Mouse (Mus musculus): ENCODE results near the gene Tmem108.

Tmem108 gene

GRCm38 (mm10) chr9:103549178-103549577 lies 212.5 kb downstream of the Tmem108 start:
- DNase-seq (ENCODE audit: low read depth, low spot score), result no peak

DNA sequence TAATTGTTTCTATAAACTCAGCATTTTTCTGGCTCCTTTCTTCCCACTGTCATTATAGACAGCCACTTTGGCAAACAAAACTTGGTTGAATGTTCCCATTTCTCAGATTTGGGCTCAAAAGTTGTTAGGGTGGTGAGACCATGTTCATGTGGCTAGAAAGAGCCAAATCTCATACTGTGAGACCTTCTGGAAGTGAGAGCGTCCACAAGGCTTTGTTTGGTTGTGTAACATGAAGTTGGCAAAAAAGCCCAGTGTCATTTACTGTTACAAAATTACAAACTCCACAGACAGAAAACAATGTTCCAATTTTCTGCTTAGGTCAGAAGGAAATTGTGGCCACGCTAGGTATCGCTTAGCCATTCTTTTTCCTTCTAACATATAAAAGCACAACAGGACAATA lies 213.0 kb downstream of the Tmem108 start:
- DNase-seq (ENCODE audit: low read depth, low spot score), result no peak

GRCm38 (mm10) chr9:103546695-103547645 lies 214.7 kb downstream of the Tmem108 start:
- no peak for DNase-seq (ENCODE audit: low read depth, low spot score)

- no peak for DNase-seq (ENCODE audit: low read depth, low spot score)
These were observed 215.9 kb downstream of the Tmem108 start for GRCm38 (mm10) chr9:103545729-103546128.

DNA sequence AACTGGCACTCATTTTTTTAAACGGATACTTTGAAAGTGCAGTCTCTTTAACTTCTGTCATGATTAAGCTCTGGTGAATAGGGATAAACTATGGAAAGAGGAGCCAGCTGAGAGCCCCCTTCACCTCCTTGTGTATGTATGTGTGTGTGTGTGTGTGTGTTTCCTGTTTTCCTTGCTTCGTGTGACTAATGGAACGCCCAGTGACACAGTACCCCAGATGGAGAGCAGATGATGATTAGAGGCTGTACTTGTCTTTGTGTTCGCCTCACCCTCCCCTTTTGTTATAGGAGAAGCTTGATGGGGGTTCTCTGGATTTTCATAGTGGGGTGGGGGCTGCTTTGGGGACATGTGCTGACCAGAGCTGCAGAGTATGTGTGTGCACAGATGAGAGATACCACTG lies 216.4 kb downstream of the Tmem108 start:
- no peak for DNase-seq (ENCODE audit: low read depth, low spot score)

DNA sequence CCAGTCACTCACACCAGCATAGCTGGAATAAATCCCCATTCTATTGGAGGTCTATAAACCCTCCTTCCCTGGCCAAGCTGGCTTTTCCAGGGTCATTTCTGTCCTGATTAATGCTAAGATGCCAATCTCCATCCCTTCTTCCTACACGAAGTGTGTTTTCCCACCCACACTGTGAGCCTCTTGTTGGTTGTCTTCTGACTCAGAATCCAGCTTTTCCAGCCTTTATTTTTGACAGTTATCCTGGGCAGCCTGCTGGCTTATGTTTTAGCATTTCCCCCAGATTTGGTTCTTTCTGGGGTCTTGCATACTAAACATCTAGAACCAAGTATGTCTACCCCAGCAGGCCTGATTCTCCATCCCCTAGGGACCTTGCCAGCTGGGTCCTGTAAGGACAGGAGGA lies 217.0 kb downstream of the Tmem108 start:
- no peak for DNase-seq (ENCODE audit: low read depth, low spot score)

GRCm38 (mm10) chr9:103540518-103540917 lies 221.1 kb downstream of the Tmem108 start:
- no peak for DNase-seq (ENCODE audit: low read depth, low spot score)

DNA sequence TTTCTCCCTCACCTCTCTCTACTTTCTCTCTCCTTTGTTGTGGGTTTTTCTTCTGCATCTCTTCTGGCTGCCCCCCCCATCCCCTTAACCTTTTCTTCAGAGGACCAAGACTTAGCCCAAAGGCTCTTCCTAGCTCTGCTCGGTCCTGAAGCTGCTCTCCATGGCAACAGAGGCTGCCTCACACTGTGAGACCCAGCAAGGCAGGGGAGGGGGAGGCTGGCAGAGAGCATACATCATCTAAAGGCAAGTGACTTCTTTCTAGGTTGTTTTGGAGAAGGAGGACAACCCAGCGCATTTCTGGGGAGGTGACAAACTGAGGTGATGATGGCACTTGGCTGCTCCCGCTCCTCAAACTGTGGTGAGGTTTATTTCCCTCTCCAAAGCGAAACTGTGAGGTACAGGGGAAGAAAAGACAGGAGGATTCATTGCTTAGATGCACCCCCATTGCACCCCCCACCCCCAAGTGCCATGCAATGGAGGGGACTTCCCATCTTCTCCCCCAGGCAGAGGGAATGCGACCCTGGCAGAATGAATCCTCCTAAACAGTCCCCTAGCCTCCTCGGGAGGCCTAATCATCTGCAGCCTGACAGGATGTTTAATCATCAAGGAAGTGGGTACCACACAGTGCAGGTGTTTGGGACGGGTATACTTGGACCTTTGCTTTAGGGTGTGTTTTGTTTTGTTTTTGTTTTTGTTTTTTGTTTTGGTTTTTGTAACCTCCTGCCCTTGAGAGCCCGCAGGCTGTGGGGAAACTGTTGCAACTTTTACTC lies 223.4 kb downstream of the Tmem108 start:
- no peak for DNase-seq (ENCODE audit: low read depth, low spot score)

DNA sequence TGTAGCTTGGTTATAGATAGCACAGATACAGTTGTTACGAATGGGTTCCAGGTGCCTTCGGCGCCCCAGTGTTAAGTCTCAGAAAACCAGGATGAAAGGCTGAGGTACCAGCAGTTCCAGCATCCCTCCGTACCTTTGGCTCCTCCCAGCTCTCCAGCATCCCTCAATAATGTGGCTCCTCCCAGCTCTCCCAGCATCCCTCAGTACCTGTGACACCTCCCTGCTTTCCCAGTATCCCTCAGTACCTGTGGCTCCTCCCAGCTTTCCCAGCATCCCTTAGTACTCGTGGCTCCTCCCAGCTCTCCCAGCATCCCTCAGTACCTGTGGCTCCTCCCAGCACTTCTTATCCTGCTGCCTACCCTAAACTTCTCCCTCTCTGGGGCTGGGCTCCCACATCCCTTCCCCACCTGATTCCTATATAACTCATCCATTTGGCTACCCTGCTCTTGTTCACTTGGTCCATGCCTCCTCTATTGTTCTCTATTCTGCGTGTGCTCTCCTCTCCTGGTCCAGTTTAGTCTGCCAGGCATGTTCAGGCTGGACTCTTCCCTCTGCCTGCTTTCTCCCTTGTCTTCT lies 225.5 kb downstream of the Tmem108 start:
- no peak for DNase-seq (ENCODE audit: low read depth, low spot score)

DNA sequence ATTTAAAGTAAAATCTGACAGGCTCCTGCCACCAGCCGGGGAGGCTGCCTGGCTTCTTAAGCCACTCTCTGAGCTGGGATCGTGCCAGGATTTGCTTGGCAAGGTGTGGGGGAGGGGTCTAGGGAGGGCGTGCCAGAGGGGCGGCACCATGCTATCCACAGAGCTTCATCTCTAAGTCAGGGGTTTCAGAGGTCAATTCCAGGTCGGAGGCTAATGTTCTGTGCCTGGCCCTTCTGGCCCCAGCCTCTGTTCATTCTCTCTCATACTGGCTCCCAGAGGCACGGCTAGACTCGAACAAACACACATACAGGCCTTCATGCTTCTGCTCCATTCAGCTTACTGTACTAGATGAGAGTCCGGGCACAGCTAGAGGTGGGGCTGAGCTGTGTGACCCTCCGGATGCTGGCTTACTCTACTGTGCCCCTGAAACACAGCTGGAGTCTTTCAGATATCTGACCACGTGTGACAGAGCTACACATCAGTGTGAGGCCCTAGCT lies 236.5 kb downstream of the Tmem108 start:
- no peak for DNase-seq (ENCODE audit: low read depth, low spot score)

DNA sequence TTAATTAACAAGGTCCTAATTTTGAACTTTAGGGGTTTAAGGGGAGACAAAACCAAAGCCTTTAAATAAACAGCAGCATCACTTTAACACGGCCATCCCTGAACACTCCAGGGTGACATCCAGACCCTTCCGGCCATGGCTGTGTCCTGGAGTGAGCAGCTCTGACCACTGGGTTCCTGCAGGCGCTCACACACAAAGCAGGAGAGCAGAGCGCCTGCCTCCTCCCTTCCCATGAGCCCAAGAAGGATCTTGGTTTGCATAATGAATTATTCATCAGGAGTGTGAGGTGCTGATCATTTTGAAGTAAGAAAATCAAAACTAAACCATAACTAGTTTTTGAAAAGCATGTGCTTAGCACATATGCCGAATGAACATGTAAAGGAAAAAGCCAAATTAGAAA lies 237.0 kb downstream of the Tmem108 start:
- no peak for DNase-seq (ENCODE audit: low read depth, low spot score)

DNA sequence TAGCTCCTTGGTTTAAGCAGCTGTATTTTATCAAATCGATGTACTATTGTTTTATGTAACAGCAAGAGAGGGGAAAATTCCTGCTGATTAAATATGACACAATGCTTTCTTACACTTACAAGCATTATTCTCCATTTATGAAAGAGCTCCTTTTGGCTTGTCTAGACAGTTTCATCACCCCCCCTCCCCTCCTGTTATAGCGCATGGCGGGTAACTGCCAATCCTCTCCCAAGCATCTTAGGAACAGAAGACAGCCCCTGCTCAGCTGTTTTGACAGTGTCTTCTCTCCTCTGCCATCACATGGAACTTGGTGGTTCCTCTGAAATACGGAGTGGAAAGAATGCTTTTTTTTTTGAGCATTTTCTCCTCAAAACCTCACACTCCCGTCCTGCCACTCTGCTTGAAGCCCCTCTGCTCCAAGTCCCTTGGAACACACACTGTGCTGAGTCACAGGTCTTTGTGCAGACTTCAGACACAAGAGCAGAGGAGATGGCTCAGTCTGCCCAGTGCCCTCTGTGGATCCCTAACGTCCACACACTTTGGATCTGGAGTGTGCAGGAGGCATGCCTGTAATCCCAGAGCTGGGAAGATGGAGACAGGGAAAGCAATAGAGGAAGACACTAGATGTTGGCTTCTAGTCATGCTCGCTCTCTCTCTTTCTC lies 237.8 kb downstream of the Tmem108 start:
- no peak for DNase-seq (ENCODE audit: low read depth, low spot score)

DNA sequence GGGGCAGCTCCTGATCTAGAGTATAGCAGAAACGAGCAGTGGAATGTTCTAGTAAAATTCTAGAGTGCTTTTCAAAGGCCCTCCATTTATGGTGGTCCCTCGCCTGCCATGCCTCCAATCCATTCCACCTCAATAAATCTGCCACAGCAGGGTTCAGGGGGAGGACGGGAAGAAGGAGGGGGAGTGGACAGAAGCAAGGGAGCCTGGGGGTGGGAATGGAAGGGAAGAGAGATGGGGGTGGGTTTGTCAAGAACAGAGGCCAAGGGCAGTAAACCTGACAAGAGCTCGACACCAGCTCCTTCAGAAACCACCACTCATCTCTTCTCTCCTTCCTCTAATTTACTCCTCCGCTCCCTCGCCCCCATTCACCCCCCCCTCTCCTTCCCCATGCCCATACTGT lies 238.6 kb downstream of the Tmem108 start:
- DNase-seq (ENCODE audit: low read depth, low spot score), result no peak

DNA sequence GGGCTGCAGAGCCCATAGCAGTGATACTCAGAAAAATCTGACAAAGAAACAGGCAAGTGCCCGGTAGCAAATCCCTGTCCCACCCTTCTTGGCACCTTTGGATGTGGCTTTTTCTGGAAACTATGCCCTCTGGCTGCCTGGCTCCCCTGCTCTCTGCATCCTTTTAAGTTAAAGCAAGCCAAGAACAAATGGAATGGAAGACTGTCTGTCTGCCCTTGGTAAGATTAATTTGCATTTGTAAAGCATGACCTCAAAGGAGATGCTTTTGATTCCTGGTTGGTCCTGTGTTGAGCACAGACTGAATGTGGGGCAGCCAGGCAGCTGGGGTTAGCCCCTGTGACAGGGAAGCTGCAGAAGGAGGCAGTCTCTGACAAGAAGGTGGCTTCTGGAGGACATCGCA lies 247.8 kb downstream of the Tmem108 start:
- DNase-seq (ENCODE audit: low read depth, low spot score), result no peak

DNA sequence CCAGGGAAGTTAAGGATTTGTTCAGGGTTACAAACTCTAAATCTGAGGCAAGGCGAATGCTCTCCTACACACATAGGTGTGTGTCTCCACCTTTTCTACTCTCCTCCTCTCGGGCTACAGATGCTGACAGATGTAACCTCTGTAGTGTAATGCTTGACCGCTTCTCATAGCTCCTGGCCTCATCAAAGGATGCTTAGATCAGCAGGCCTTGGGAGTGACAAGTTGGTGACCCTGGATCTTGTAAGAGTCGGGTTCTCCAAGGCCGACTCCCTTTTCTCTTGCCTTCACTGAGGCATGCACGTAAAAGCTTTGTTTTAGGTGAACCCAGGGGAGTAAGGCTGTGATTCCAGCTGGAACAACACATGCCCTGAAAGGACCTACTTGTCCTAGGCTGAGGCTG lies 249.4 kb downstream of the Tmem108 start:
- no peak for DNase-seq (ENCODE audit: low read depth, low spot score)

DNA sequence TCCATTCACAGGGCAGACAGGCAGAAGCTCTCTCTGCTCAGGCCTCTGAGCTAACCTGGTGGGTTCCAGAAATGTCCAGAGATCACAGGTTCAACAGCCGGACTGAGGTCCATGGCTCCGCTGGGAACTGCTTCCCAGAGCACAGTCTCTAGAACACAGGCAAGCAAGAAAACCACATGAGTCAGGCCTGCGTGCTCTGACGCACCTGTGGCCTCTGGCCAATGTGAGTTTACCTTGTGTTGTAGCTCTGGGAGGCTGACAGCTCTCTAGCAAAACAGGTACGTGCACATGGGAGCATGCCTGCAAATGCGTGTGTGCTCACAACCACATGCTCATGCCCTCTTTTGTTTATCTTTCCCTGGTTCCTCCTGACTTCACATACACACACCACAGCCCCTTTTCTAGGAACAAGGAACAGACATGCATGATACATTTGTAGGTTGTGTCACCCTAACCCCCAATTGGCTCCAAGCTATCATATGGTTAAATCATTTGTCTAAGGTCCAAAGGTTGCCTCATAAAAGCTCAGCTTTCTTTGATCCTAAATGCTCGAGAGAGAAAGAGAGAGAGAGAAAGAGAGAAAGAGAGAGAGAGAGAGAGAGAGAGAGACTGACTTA lies 254.6 kb downstream of the Tmem108 start:
- DNase-seq (ENCODE audit: low read depth, low spot score), result no peak

- DNase-seq (ENCODE audit: low read depth, low spot score), result no peak
These were observed 256.6 kb downstream of the Tmem108 start for GRCm38 (mm10) chr9:103505067-103505466.

DNA sequence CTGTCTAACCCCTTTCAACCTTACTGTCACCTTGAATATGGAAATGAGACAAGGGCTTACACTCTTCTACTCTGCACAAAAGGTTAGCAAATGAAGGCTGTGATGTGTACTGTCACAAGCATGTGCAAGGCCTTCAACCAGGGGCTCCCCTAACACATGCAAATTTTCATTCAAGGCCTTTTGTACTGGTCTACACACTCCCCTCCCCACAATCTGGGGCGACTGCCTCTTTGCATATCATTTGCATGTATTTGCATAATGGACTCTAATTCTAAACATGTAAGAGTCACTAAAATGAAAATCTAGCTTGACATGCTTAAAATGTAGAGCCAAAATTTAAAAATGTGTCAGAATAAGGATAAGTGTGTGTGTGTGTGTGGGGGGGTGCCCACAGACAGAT lies 257.0 kb downstream of the Tmem108 start:
- DNase-seq (ENCODE audit: low read depth, low spot score), result no peak

DNA sequence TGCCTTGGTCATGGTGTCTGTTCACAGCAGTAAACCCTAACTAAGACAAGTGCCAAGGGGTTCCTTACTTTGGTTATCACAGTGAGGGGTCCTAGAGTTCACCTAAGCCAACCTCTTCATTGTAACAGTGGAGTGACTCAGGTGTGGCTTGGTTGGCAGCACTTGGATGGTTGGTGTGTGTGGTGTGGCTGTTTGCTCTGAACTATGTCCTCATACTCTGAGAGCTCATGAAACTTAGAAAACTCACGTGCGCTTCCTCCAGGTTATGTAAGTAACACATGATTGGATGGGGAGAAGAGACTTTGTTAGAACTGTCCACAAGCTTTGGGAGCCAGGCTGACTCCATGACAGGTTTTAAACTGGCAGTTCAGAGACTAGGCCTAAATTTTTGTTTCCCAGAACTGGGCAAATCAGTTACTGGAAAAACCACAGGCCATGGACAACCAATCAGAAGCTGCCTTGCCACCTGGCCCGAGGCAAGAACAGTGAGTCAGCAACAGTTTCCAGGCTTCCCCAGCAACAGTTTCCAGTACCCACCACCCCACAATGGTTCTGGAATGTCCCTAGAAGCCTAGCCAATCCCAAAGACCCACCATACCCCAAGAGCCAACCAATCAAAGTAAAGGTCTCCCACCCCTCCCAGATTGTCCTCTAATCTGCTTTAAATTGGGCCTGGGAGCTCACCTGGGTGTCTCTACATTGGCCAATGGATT lies 257.9 kb downstream of the Tmem108 start:
- no peak for DNase-seq (ENCODE audit: low read depth, low spot score)

DNA sequence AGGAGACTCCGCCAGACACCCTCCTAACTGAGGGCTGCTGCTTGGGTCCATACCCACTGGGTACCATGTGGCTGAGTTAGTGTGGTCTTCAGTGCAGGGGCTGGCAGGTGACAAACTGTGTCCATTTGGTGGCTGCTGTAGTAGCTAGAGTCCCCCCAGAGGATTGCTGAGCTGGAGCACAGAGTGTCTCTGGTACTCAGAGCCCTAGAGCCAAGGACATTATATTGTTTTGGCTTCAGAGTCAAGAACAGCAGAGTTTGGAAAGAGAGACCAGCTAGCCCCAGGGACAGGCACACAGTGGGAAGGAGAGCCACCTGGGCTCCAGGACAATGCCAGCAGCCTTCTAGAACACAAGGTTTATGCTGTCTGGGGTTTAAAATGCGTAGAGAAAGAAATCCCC lies 259.0 kb downstream of the Tmem108 start:
- no peak for DNase-seq (ENCODE audit: low read depth, low spot score)

All from forelimb bud, embryonic 11.5 days (tissue).